Comparison of ENCODE assay signal across 11 mouse cellular contexts in the genomic region with DNA sequence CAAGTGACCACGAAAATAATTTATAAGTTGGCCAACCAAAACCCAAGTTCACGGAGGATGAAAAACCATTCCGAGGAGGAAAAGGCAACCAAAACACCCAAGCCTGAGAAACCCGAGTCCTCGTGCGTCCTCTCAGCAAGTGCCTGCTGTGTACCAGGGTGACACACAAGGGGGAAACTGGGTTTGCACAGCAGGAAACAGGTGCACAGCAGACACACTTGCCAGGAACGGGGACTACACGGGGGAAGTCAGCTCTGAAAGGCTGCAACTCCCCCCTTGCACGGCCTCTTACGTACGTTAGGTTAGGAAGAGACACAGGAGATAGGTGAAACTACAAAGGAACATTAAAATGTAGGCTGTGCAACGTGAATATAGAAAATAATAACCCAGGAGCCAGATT.
"Had no signal": no experiment of that assay in that cellular context is flagged by ENCODE, and none has a peak within 500 bp of the region (broad histone marks: within the 10 kb centered on the region; RNA-seq: fewer than 3 reads in every experiment).

No protein-coding gene starts in this region.

- DNase-seq: kidney, adult 18-20 months; kidney, adult 9 months; kidney, postnatal 14 days; kidney, postnatal 4 days; layer of hippocampus, adult 9-11 months; left cerebral cortex, postnatal 4 days; liver, postnatal 0 days; lung, embryonic 14.5 days; retina, postnatal 1 day; right cerebral cortex, postnatal 25 days; spleen, adult 18-20 months had no signal
